Mouse (Mus musculus) sigmoid colon, adult 10 weeks (tissue): ENCODE results near the gene Fam122c. TPM values are rescaled to one million over a fixed set of nuclear protein-coding genes. Genes with fewer than 3 reads are reported as not detected.

Experiments used
- polyA plus RNA-seq: library from polyadenylated mRNA; stranded (reverse); fragments of 350-450 nt; fragmentation: Illumina TruSeq; extraction: RNeasy Lipid Tissue Mini Kit (QIAGEN cat#74804); gene quantifications from one replicate; pipeline ENCODE4 v1.2.3, GENCODE M21; 2014; ENCODE audit warnings: low read depth, low replicate concordance

Fam122c gene
- polyA plus RNA-seq = not detected

GRCm38 (mm10) chrX:53273124-53273523, at the start of gene Fam122c:
Gene Fam122c (plus strand): TSS chrX:53273424.

GRCm38 (mm10) chrX:53240011-53240410, 33.2 kb upstream of the Fam122c start, which contains the start of gene Plac1:
Gene Plac1 (minus strand): TSS chrX:53240111.

GRCm38 (mm10) chrX:53269289-53270062, 3.7 kb upstream of the Fam122c start, which contains the start of gene Fam122b:
Gene Fam122b (minus strand): TSS chrX:53269805.

GRCm38 (mm10) chrX:53370366-53370740, 97.1 kb downstream of the Fam122c start, which contains the start of gene Mospd1:
Gene Mospd1 (minus strand): TSS chrX:53370502.

Other genes with a start within 250 kb of the Fam122c start
- gene Plac1, start 33.3 kb upstream of the Fam122c start, polyA plus RNA-seq = not detected
- gene Fam122b, start 3.6 kb upstream of the Fam122c start, polyA plus RNA-seq = 23.9 TPM
- 99.9 TPM for gene Mospd1, start 97.1 kb downstream of the Fam122c start, polyA plus RNA-seq
- not detected for gene Etd, start 161.5 kb downstream of the Fam122c start, polyA plus RNA-seq